Mouse (Mus musculus) embryo, embryonic 10.5 days (tissue): ENCODE results near the gene Entpd1.

ENCODE experiments used
- DNase-seq: peaks from one replicate; pipeline ENCODE4 v3.0.0-alpha.2; 2015; ENCODE audit warnings: low spot score

Gene Entpd1

GRCm38 (mm10) chr19:40726148-40726547, 114.0 kb downstream of the Entpd1 start:
- DNase-seq = no peak

GRCm38 (mm10) chr19:40726614-40727013, 114.4 kb downstream of the Entpd1 start:
- DNase-seq = no peak

DNA sequence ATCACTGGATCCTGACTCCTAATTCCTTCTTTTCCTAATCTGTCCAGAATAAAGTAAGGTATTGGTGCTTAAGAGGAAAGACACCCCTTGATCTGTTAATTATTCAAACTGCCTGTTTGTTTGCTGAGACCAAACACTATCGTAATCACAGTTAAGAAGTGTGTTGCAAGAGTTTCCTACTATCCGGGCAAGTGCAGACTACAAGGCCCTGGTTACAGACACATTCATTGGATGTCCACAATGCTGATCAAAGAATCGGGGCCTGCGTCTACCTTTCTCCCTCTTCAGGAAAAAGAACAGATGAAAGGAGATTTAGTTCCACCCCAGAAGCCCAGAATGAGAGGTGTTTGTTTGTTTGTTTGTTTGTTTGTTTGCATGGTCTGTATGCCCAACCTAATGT, 116.0 kb downstream of the Entpd1 start:
- no peak for DNase-seq

GRCm38 (mm10) chr19:40728732-40729420, 116.7 kb downstream of the Entpd1 start:
- no peak for DNase-seq

GRCm38 (mm10) chr19:40733409-40733808, 121.2 kb downstream of the Entpd1 start:
- DNase-seq = no peak

DNA sequence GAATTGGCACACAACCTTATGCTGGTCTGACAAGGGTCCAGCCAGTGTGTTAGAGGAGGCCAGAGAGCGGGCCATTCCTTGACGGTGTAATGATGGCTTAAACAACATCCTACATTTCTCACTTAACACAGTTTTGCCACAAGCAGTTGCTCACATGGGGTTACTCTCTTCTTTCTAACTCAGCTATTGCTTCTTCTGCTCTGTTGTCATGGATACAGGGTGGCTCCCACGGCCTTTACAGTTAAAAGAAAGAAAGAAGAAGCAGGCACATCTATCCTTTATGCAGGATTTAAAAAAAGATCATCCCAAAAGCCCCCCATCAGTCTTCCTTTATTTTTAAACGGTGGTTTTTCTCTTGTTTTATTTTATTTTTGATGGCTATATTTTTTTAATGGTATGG, 121.7 kb downstream of the Entpd1 start:
- no peak for DNase-seq

DNA sequence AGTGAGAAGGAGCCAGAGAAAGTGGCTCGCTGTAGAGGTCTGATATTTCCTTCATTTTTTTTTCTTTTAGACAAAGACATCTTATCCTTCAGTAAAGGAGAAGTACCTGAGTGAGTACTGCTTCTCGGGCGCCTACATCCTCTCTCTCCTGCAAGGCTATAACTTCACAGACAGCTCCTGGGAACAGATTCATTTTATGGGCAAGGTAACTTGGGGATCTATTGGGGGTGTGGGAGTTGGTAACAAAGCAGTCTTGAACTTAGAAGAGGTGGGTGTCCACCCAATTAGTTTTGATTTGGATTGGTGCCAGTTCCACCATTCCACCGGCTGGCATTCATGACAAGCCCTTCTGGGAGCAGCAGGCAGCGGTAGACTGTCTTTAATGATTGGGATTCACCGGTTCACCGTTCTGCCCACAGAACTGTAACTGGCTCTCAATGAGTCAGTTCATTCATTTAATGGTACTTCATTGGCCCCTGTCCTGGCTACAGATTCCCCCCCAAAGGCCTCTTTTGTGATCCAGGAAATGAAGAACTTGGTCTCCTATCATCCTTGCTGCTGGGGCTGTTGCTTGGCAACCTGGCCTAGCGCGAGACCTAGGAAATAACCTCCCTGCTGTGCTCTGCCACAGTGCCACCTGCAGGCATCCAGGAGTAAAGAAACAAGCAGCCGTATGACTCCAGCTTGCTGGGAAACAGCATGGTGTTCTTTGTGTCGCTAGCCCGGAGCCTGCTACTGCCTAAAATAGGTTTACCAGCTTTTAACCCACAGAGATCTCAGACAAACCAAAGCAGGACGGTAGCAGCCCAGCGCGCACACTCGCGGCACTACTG, 124.7 kb downstream of the Entpd1 start:
- DNase-seq = peak; percentile 94

- DNase-seq = no peak
Measured at GRCm38 (mm10) chr19:40737613-40738012, 125.4 kb downstream of the Entpd1 start.

- no peak for DNase-seq
Measured at GRCm38 (mm10) chr19:40738683-40739324, 126.6 kb downstream of the Entpd1 start.

- no peak for DNase-seq
Measured at GRCm38 (mm10) chr19:40746603-40747002, 134.4 kb downstream of the Entpd1 start.

GRCm38 (mm10) chr19:40748559-40748958, 136.4 kb downstream of the Entpd1 start, which contains the start of gene Cc2d2b:
Gene Cc2d2b, plus strand, starts transcription at chr19:40748753.
- DNase-seq = no peak

- peak; percentile 67 for DNase-seq
Measured at GRCm38 (mm10) chr19:40754311-40754710, 142.1 kb downstream of the Entpd1 start.

DNA sequence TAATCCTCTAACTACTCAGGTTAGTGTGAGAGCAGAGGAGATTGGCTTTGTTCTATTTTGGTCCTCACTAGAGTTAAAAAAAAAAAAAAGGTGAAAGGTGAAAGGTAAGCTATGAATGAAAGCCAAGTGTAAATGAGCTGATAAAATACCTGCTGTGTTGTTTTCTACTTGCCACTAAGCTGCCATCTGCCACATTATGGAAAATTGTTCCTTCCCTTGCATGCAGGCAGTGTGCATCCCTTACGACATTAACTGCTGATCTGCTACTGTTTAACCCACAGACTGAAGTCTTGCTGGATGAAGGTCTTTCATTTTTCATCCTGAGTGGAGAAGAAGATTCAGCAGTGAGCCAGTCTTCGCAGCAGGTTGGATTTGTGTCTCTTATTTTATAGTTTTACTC, 147.9 kb downstream of the Entpd1 start:
- no peak for DNase-seq

GRCm38 (mm10) chr19:40762023-40762759, 150.0 kb downstream of the Entpd1 start:
- peak; percentile 27 for DNase-seq

DNA sequence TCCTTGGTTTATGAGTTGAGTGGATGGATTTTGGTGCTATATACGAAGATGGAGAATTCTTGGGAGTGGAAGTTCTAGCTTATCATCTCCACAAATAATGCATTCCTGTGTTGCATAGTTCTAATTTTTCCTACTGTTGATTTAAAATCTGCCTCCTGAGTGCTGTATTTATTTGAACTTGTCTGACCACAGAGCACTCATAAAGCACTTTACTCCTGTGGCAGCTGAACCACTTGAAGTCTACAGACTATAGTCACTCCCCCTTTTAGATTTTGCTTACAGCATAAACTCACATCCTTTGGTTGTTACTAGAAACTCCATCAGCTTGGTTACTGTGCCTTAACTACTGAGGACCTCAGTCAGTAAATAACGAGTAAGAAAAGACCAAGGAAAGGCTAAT, 155.0 kb downstream of the Entpd1 start:
- DNase-seq = no peak

DNA sequence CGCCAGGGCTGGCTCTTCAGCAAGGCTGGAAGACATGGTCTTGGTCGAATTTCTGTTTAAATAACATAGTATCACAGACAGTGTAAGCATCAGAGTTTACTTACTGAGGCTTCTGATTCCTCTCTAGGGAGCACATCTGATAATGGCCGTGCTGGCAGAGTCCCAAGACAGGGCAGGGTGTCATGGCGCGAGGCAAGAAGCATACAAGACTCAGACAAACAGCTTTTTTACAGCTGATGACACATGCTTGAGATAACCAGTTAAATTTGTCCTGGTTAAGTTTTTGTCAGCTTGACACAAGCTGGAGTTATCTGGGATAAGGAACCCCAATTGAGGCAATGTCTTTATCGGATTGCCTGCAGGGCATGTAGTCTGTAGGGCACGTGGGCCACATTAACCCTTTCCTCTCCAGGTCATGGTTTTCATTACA, 157.2 kb downstream of the Entpd1 start:
- DNase-seq = peak; percentile 4

DNA sequence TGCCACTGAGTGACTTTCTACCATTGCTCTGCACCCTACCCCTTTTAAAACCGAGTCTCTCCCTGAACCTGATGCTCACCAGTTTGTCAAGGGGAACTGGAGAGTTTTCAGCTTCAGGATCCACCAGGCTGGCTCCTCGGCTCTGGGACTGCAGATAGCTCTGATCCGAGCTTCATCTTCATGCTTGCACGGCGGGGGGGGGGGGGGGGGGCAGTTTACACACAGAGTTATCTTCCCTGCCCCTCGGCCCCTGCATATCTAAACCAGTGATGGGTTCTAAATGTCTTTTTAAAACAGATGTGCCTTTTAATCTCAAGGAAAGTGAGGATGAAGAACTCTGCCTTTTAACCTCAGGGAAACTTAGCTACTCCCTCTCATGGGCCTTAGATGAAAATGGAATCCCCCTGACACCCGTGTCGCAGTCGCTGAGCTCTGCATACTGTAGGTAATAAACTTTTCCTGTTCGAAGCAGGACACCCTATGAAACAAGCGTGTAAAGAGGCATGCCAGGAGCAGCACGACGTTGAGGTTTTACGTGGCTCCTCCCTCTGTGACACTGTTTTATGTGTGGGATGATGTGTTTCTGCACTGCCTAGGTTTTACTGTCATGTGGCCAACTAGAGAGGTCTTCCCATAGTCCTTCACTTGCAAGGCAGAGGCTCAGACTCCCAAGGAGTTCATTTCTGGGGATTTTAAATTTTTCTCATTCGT, 176.0 kb downstream of the Entpd1 start:
- DNase-seq = no peak

DNA sequence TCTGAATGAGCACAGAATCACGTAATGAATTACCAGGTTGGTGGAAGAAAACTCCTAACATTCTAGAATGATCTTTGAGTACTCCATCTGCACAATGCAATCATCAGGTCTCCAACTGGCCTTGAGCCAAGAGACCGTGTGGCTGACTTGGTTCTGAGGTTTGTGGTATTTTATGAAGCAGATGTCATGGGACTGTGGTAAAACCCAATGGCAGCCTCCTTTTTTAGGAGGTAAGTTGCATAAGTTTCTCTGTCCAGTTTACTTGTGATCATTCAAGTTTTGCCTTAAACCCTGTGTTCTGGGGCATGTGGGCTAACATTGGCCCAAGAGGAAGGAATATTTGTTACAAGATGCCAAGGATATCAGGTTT, 176.5 kb downstream of the Entpd1 start:
- no peak for DNase-seq
